Mouse (Mus musculus) subcutaneous adipose tissue, adult 2 months (tissue): ENCODE data around the gene Olfr1123. TPM values are rescaled to one million over a fixed set of nuclear protein-coding genes. Genes with fewer than 3 reads are reported as not detected.

ENCODE experiments used
- polyA plus RNA-seq: library from polyadenylated mRNA; depleted of rRNA; stranded (reverse); fragments of >200 nt; gene quantifications from 2 replicates; pipeline ENCODE4 v1.2.3, GENCODE M21; 2012; ENCODE audit warnings: low replicate concordance; rRNA removed

Gene Olfr1123
- polyA plus RNA-seq: not detected in 2 replicates

DNA sequence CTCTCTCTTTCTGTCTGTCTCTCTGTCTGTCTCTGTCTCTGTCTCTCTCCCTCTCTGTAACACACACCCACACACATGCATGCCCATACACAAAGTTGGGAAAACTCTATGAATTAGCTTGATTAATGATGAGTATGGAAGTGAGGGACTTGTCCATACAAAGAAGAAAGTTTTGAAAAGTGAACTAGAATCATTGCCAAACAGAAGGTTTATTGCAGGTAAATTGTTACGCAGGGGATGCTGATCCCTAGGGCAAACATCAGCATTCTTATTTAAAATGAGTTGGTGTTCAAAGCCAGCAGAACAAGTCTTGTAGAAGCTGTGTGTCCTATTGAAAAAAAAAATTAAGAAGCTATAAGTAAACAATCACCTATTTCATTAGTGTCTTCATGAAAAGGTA, at the start of gene Olfr1123:
TSS of gene Olfr1123 (plus strand) at position 301 of the 400 bp plus-strand sequence.

DNA sequence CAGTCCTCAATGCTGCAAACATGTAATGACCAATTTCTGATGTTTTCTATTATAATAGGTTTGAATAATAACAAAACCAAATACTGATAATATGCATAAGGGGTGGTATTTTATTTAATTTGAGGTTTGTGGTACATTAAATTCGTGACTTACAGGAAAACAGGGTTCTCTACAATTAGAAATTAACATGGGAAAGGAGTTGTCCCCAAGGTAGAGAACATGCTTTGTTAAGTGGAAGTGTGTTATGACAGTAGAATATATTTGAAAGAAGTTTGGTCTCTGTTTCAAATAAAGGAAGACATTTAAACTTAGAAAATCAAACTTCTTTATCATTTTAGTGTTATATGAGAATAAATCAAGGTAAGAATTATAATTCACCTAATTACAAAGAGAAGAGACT, 46.8 kb upstream of the Olfr1123 start, which contains the start of gene Olfr1121:
TSS of gene Olfr1121 (plus strand) at position 301 of the 400 bp plus-strand sequence.

DNA sequence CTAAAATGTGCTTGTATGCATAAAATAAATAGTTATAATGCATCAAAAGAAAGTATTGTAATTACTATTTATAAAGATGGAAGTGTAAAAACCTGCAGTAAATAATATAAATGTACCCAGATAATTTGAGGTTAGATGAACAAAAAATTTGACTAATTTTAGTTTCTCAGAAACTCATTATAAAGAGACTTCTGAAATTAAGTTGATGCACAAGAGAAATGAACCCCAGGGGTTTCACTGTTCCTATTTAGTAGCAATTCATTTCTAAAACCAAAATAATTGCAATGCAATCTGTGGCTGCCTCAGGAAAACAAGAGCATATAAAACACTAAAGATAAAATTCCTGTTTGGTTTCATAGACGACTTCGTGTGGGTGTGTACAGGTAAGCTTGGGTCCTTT, 30.9 kb upstream of the Olfr1123 start, which contains the start of gene Olfr1122:
TSS of gene Olfr1122 (plus strand) at position 301 of the 400 bp plus-strand sequence.

DNA sequence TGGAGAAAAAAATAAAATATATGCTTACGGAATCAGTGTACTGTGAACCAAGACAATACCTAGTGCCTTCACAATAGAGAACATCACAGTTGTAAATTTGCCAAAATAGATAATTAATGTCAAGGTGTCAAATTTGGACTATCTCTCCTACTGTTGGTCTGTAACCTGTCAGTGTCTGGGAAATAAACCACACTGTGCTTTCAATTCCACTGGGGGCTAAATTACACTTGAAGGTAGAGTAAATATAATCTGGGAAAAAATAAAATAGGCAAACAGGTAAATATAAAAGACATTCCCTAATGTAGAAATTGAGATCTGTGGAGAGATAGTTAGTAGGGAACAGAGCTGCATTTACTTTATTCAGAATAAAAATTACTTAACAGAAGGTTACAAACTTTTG, 13.5 kb downstream of the Olfr1123 start, which contains the start of gene Olfr1124:
TSS of gene Olfr1124 (plus strand) at position 301 of the 400 bp plus-strand sequence.

DNA sequence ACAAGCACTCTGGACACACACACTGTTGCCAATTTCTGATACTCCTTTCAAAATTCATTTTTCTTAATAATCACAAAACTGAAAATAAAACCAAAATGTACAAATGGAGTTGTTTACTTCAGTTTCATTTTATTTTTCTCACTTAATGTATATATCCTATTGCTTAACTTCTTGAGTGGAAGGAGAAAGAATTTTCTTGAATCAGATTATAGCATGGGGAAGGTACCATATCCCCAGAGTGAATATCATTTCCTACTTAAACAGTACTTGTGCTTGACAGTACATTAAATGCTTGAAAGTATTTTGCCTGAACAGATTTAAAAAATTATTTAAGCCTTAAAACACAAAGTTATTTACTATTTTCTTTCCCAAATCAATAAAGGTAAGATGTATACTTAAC, 37.2 kb downstream of the Olfr1123 start, which contains the start of gene Olfr1126:
TSS of gene Olfr1126 (plus strand) at position 301 of the 400 bp plus-strand sequence.

Other genes with a start within 250 kb of the Olfr1123 start
- not detected in 2 replicates for gene Olfr1112, start 228.8 kb upstream of the Olfr1123 start, polyA plus RNA-seq
- gene Olfr1113, start 207.7 kb upstream of the Olfr1123 start, polyA plus RNA-seq: not detected in 2 replicates
- gene Olfr1115, start 168.6 kb upstream of the Olfr1123 start, polyA plus RNA-seq: not detected in 2 replicates
- not detected in 2 replicates for gene Olfr1116, start 149.1 kb upstream of the Olfr1123 start, polyA plus RNA-seq
- gene Olfr1118, start 109.1 kb upstream of the Olfr1123 start, polyA plus RNA-seq: not detected in 2 replicates
- gene Olfr1120, start 61.8 kb upstream of the Olfr1123 start, polyA plus RNA-seq: not detected in 2 replicates
- gene Olfr1121, start 46.7 kb upstream of the Olfr1123 start, polyA plus RNA-seq: not detected in 2 replicates
- gene Olfr1122, start 30.8 kb upstream of the Olfr1123 start, polyA plus RNA-seq: not detected in 2 replicates
- not detected in 2 replicates for gene Olfr1124, start 13.6 kb downstream of the Olfr1123 start, polyA plus RNA-seq
- not detected in 2 replicates for gene Olfr1126, start 37.3 kb downstream of the Olfr1123 start, polyA plus RNA-seq
- gene Pramel7, start 80.5 kb downstream of the Olfr1123 start, polyA plus RNA-seq: not detected in 2 replicates
- gene Pramel6, start 89.9 kb downstream of the Olfr1123 start, polyA plus RNA-seq: not detected in 2 replicates
- not detected in 2 replicates for gene Olfr153, start 115.2 kb downstream of the Olfr1123 start, polyA plus RNA-seq
- not detected in 2 replicates for gene Olfr1128, start 128.9 kb downstream of the Olfr1123 start, polyA plus RNA-seq
- gene Olfr1129, start 157.3 kb downstream of the Olfr1123 start, polyA plus RNA-seq: not detected in 2 replicates
- not detected in 2 replicates for gene Olfr1130, start 189.6 kb downstream of the Olfr1123 start, polyA plus RNA-seq
- not detected in 2 replicates for gene Olfr1131, start 210.5 kb downstream of the Olfr1123 start, polyA plus RNA-seq
- gene Olfr1132, start 220.9 kb downstream of the Olfr1123 start, polyA plus RNA-seq: not detected in 2 replicates
- gene Olfr1133, start 230.7 kb downstream of the Olfr1123 start, polyA plus RNA-seq: not detected in 2 replicates
- not detected in 2 replicates for gene Olfr1134, start 241.8 kb downstream of the Olfr1123 start, polyA plus RNA-seq